Mouse (Mus musculus) left cerebral cortex, postnatal 4 days (tissue): ENCODE measurements at regions not wholly inside any gene's neighbourhood (a gene's known extent, or its start where the extent isn't known, plus 50 kb on each side); places are given as distances from the start of the nearest gene placed in this dataset.
"Not testable (repeated sequence)": the region's sequence is repeated elsewhere in the genome, so short reads cannot be mapped to it uniquely, and the experiment has no call there.

Experiments
- DNase-seq: peaks from one replicate; pipeline ENCODE4 v3.0.0-alpha.2; 2022
- intact Hi-C: fragments of 180-260 bp; cut with DNase I; formaldehyde crosslinking; loops from one replicate; pipeline ENCODE4 v1.15.1; 2025

- intact Hi-C loops, result no loop called here
- no peak for DNase-seq
Observed at GRCm38 (mm10) chr3:58205526-58205925, 209.0 kb upstream of the Tsc22d2 start.

DNA sequence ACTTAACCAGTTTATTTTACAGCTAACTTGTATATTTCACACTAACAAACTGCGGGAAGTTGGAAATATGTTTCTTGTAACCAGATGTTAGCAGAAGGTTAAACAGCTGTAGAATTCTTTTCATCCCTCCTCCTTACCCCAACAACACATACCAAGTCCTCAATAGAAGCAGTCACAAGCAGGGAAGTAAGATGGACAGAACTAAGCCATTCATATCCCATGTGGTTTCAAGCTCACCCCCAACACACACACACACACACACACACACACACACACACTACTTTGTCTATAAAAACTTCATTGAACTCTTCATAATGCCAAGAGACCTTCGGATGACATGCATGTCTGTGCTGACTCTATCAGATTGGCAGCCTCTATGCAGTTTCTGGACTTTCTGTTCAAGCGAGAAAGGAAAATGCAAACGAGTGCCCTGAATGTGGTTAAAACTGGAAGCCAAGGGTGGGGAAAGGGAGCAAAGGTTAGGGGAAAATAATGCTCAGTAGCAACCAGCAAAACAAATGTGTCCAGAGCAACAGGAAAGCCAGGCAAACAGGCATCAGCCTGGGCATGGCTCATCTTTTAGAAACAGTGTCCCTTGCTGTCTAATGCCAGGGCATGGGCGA lies 207.6 kb upstream of the Tsc22d2 start:
- intact Hi-C loops, result no loop called here
- no peak for DNase-seq

GRCm38 (mm10) chr3:58211016-58211415 lies 203.5 kb upstream of the Tsc22d2 start:
- DNase-seq, result no peak
- intact Hi-C loops, result no loop called here

DNA sequence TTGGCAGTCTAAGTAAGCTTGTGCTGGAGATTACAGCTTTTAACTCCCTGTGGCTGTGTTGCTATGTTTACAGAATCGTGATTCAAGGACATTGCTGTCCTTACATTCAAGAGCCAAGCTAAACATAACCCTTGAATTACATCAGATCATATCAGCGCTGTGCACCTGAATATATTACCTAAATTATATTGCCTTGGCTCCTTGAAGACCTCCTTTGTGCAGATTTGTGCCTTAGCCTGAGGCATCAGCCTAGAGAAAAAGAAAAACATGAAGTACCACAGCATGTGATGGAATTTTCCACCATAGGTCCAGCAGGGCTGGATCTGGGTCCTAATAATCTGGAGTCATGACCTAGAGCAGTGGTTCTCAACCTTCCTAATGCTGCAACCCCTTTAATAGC lies 189.8 kb upstream of the Tsc22d2 start:
- intact Hi-C loops, result no loop called here
- DNase-seq, result no peak

DNA sequence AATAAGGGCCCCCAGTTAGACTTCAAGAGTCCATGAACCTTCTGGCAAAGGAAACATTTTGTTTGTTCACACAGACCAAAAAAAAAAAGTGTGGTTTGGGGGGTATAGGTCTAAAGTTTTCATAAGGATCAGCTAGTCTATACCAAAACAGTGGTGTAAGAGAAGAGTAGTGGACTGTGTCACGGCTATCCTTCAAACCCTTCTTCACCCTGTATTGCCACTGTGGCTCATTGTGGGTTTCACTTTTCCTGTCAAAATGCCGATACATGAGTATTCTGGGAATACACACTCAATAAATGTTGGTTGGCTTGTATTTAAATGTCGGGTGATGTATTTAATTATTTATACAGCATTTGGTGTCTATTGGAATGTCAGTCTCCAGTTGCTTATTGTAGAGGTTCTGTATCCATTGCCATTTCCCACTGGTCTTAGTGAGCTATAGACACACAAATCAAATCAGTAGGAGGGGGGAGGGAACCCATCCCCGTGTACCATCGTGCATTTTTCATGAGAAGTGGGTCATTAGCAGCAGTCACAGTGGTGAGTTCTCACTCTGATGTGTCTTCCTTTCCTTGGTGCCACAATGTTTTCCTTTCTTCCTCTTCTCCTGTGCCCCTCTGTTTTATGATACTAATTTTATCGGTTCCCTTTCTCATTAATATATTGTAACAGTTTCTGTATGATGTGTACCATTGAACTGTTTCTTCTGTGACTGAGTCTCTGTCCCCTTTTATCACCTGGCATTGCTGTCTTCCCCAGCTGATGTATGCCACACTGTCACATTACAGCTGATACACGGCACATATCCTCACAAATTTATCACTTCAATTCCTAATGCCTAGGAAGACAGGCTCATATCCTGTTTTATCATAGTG lies 187.8 kb upstream of the Tsc22d2 start:
- DNase-seq, result no peak
- intact Hi-C loops, result no loop called here

DNA sequence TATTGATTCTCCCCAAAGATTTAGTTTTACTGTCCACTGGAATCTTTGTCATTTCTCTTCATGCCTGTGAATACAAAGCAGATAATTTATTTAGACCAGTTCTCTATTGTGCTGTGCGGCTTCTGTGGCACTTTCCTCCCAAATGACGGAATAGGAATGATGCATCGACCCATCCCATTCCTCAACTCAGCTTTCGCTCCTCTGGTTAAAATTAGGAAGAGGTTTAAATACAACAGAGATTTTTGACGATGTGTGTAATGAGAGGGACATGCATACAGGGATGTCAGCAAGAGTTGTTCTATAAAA lies 187.2 kb upstream of the Tsc22d2 start:
- DNase-seq, result no peak
- intact Hi-C loops, result no loop called here

DNA sequence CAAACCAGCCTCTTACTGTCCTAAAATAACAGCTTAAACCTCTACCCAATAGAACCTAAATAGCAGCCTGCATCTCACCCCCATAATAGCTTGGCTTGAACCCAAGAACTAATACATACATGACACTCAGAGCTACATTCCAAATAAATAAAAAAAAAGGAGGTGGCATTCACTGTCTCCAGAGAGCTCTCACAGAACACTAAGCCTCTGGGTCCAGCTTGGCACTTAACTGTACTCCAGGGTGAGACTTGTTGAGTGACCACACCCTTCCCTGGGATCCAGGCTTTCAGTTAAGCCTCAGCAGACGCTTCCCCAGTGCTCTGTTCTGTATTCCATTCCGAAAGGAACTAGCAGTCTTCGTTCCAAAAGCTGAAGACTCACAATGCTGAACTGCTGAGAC lies 186.3 kb upstream of the Tsc22d2 start:
- DNase-seq, result no peak
- intact Hi-C loops, result no loop called here

DNA sequence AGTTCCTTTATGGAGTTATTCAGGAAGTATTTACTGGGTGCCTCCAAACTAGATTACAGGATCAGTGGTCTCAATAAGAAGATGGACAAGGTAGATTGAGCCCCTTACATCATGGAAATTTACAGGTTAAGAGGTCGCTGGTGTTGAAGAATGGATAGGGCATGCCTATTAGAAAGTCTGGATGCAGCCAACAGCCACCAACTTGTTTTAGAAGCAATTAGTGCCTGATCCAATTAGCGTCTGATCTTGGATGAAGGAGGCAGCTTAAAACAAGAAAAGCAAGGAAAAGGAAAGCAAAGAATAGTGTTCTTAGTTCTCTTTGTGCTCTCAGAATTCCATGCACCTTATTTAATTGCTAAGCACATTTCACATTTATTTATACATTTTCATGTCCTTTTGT lies 182.8 kb upstream of the Tsc22d2 start:
- DNase-seq, result no peak
- intact Hi-C loops, result no loop called here

- DNase-seq, result no peak
- intact Hi-C loops, result no loop called here
Observed at GRCm38 (mm10) chr3:58233296-58233695, 181.2 kb upstream of the Tsc22d2 start.

DNA sequence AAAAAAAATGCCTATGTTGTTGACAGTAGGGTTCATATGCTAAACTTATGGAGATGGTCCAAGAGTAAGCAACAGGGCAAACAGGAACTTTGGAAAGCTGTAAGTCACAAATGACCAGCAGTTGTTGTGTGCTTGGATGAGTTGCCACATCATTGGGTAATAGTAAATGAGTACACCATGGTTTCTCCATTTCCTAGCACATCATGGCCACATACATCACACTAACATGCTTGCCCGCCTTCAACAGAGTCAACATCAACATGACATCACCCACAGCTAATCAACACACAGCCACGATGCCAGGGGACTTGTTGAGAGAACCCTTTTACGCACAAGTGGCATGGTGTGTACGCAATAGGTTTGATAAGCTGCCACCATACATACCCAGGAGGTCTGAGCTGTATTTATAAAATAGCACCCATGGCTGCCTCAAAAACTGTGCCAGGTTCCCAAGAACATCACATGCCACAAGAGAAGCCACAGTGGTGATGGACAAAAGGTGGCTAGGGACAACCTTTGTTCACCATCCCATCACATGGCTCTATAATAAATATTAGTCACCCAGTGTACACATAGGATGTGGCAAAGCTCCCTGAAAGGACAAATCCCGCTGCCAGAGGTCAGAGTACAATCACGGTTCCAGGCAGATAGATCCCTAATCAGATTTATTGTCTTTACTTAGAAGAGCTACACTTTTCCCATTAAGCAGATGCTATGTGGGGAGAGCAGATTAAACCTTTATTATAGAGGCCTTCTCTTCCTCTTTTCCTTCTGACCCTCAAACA lies 179.5 kb upstream of the Tsc22d2 start:
- intact Hi-C loops, result no loop called here

GRCm38 (mm10) chr3:58238111-58238510 lies 176.4 kb upstream of the Tsc22d2 start:
- intact Hi-C loops, result no loop called here
- DNase-seq, result no peak

More for the DNA sequence above, 179.5 kb upstream of the Tsc22d2 start:
- no peak for DNase-seq

- intact Hi-C loops, result no loop called here
- DNase-seq, result no peak
Observed at GRCm38 (mm10) chr3:58240775-58241174, 173.7 kb upstream of the Tsc22d2 start.

DNA sequence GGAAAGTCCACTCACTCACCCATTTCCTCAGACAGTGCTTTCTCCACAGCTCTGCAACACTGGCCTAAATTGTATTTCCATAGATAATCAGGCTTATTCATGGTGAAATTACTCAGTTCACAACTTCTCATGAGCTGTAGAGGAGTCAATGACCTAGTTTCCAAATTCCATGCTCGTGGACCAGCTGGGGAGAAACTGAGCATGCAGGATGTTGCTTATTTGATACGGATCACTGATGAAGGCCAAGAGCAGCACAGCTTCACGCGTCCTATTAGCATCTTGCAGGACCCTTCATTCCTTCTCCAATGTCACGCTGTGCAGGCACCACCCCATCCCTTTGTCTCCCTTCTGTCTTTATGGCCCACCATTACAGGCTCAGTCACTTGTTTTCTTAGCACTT lies 169.2 kb upstream of the Tsc22d2 start:
- DNase-seq, result no peak
- intact Hi-C loops, result no loop called here

DNA sequence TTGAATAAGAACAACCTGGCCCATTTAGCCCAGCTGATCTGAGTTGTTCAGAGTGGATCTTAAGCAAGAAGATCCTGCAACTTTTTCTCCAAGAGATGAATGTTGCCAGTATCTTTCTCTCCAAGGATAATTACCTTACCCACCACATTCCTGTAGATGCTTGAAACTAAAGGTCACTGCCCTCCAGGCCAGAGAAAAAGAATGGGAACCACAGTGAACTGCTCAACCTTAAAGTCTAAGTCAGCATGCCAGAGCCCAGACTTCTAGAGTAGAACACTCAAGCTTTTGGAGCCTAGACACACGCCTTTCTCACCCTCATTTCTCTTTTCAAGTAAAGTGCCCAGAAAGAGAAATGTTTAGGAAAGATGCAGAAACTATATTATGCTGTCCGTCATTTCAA lies 166.5 kb upstream of the Tsc22d2 start:
- intact Hi-C loops, result no loop called here
- no peak for DNase-seq

GRCm38 (mm10) chr3:58253942-58254341 lies 160.6 kb upstream of the Tsc22d2 start:
- intact Hi-C loops, result no loop called here
- no peak for DNase-seq

GRCm38 (mm10) chr3:58267606-58268325 lies 146.7 kb upstream of the Tsc22d2 start:
- DNase-seq, result no peak
- intact Hi-C loops, result no loop called here

GRCm38 (mm10) chr3:58271441-58271840 lies 143.1 kb upstream of the Tsc22d2 start:
- intact Hi-C loops, DNase-seq: not testable (repeated sequence)

GRCm38 (mm10) chr3:58281291-58281690 lies 133.2 kb upstream of the Tsc22d2 start:
- no peak for DNase-seq
- intact Hi-C loops, result no loop called here

GRCm38 (mm10) chr3:58284371-58284770 lies 130.1 kb upstream of the Tsc22d2 start:
- intact Hi-C loops, DNase-seq: not testable (repeated sequence)

- intact Hi-C loops, result no loop called here
- no peak for DNase-seq
Observed at GRCm38 (mm10) chr3:58295810-58296209, 118.7 kb upstream of the Tsc22d2 start.

DNA sequence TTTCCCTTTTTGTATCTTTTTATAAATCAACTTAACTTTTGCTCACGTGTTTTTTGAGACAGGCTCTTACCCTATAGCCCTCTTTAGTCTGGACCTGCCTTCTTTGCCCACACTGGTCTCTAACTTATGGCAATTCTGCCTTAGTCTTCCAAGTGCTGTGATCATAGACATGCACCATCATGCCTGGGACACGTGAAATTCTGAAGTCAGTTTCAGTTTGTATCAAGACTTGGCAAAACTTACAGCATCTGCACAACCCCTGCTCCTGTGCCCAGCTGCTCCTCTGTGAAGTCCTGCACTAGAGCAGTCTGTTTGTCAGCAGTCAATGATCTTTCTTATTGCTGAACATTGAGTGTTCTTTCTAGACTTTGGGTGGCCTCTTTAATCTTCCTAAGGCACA lies 114.3 kb upstream of the Tsc22d2 start:
- intact Hi-C loops, result no loop called here
- DNase-seq, result no peak
